Mouse (Mus musculus) gastrocnemius, adult 2 months (tissue): ENCODE results near the gene Eif3m. TPM values are rescaled to one million over a fixed set of nuclear protein-coding genes. Genes with fewer than 3 reads are reported as not detected.

Experiments
- DNase-seq: peaks from one replicate; pipeline ENCODE4 v3.0.0; 2022
- H3K27ac ChIP-seq: fragments of 200-600 bp; 2 replicates; pipeline ENCODE4 v1.8.1; 2022; ENCODE audit warnings: mild to moderate bottlenecking
- H3K4me3 ChIP-seq: fragments of 200-600 bp; 2 replicates; pipeline ENCODE4 v1.8.1; 2022; ENCODE audit warnings: mild to moderate bottlenecking, moderate library complexity
- CTCF ChIP-seq: fragments of 200-600 bp; IDR thresholded peaks from 2 replicates; pipeline ENCODE4 v1.8.1; 2022; ENCODE audit warnings: antibody characterized with exemption, mild to moderate bottlenecking, moderate library complexity
- intact Hi-C: fragments of 180-260 bp; cut with DNase I; formaldehyde crosslinking; loops from one replicate; pipeline ENCODE4 v1.15.1; 2025
- total RNA-seq, 2 experiments: library from RNA; stranded (reverse); gene quantifications; 2 replicates each; pipeline ENCODE4 v1.2.3; 2021

Gene Eif3m
- total RNA-seq, 2 experiments from 2014 or later: 90.6 to 91.6 TPM

- Histone ChIP-seq H3K27ac (no peak overlapping the region), H3K4me3 (no peak overlapping the region)
- no peak for DNase-seq
- intact Hi-C loops: no loop called here
- no peak for TF ChIP-seq CTCF
These were observed 27.9 kb downstream of the Eif3m start for GRCm38 (mm10) chr2:104988974-104989373.

GRCm38 (mm10) chr2:104985796-104986195 lies 31.1 kb downstream of the Eif3m start:
- no peak for DNase-seq
- TF ChIP-seq CTCF: no peak
- Histone ChIP-seq H3K4me3 (no peak overlapping the region), H3K27ac (no peak overlapping the region)
- intact Hi-C loops: no loop called here

- intact Hi-C loops: no loop called here
- no peak for TF ChIP-seq CTCF
- H3K27ac ChIP-seq: no peak overlapping the region
- H3K4me3 ChIP-seq: no peak overlapping the region
- no peak for DNase-seq
These were observed 35.2 kb downstream of the Eif3m start for GRCm38 (mm10) chr2:104981712-104982111.

- intact Hi-C loops: no loop called here
- Histone ChIP-seq H3K4me3 (no peak overlapping the region), H3K27ac (no peak overlapping the region)
- no peak for DNase-seq
- no peak for TF ChIP-seq CTCF
These were observed 52.4 kb downstream of the Eif3m start for GRCm38 (mm10) chr2:104964492-104964891.

Other genes starting within 250 kb of the Eif3m start
- 10 to 100 TPM; 53.4 to 64.6 TPM for gene Qser1, start 200.3 kb downstream of the Eif3m start, total RNA-seq
- gene Prrg4, start 167.2 kb downstream of the Eif3m start, total RNA-seq: under 1 TPM; 0.20 to 0.23 TPM
- gene Ccdc73, start 149.3 kb downstream of the Eif3m start, total RNA-seq: 1 to 10 TPM; 3.5 to 3.7 TPM
- not detected for gene Gm11060, start 74.9 kb upstream of the Eif3m start, total RNA-seq
- not detected for gene Wt1, start 109.4 kb upstream of the Eif3m start, total RNA-seq
- gene Them7, start 207.2 kb upstream of the Eif3m start, total RNA-seq: under 1 TPM in 1 of 2 experiments, not detected in 1; 0.22 TPM